Mouse (Mus musculus) heart, adult 8-10 months (tissue): ENCODE results near the gene Mettl15. TPM values are rescaled to one million over a fixed set of nuclear protein-coding genes. Genes with fewer than 3 reads are reported as not detected.
A peak's percentile ranks its signal among the peaks of the same experiment; 100 is the strongest.
"Not testable (repeated sequence)": the region's sequence is repeated elsewhere in the genome, so short reads cannot be mapped to it uniquely, and the experiment has no call there.

Experiments
- DNase-seq: peaks from one replicate; pipeline ENCODE4 v3.0.0; 2022; ENCODE audit warnings: low spot score
- total RNA-seq, 4 experiments: library from RNA; stranded (reverse); gene quantifications; 2 replicates each; pipeline ENCODE4 v1.2.4; 2022

Gene Mettl15
- total RNA-seq = 10 to 100 TPM; 11.8 to 14.4 (median 12.1) TPM

DNA sequence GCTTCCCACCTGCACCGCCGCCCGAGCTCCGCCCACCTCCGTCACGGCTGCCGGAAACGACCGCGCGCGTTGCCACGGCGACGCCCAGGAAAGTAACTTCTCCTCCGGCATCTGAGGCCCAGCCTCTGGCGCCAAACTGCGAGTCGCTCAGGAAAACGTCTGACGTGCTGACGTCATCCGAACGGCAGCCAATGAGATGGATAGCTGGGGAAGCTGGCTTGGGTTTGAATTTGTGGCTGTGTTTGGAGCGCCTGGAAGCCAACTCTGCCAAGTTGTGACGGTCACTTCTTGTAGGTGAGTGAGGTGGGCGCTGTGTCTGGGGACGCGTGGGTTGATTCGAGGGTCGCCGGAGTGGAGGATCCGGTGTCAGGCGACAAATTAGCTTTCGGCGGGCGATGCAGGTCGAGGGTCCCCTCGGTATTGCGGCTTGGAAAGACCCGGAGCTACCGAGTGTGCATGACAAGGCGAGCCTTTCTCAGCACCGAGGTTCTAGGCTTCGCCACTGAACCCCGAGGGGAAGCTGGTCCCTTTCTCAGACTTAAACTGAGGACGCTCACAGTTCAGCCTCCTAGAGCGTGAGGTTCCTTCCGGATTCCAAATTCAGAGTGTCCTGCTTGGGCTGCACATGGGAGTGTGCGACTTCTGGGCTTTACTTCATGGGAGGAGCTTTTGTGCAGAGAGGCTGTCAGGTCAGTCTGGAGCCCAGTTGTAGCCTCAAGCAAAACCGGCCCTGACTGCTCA lies at the start of gene Mettl15, which contains the start of gene Kif18a:
Gene Mettl15, minus strand, starts transcription at position 149 of the 741 bp plus-strand sequence.
Gene Kif18a, plus strand, starts transcription at position 139 of the 741 bp plus-strand sequence.
- peak; percentile 95 for DNase-seq

DNA sequence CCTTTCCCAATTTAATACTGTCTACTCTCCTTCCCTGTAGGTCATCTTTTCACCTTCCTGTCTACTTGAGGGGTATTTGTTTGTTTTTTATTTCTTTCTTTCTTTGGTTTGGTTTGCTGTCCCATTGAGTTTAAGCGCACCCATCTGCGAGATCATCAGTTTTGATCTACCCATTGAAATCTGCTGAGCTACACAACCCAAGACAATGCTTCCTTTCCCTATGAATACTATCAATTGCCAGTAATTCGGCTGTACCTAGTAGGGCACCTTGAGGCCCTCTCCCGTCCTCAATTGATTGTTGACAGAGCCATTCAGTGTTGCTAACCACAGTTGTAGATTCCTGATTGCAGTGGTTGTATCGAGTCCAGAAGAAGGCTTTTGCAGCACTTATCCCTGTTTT lies 30.8 kb upstream of the Mettl15 start:
- DNase-seq = no peak

DNA sequence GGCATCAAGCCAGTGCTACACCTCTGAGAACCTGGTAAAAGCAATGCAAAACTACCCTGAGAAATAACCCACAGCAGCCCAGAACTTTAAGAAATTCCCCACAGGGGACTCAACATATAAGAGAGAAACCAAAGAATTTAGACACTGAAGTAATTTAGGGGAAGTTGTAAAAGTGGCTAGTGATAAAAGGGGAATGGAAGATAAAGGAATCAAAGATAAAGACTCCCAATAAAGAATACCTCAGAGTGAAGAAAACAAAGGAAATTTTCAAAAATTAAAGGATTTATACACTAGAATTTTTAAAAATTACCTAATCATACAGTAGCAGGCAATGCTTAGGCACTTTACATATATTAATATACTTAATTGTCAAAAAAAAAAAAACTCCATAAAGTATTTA lies 23.1 kb upstream of the Mettl15 start:
- DNase-seq = no peak

DNA sequence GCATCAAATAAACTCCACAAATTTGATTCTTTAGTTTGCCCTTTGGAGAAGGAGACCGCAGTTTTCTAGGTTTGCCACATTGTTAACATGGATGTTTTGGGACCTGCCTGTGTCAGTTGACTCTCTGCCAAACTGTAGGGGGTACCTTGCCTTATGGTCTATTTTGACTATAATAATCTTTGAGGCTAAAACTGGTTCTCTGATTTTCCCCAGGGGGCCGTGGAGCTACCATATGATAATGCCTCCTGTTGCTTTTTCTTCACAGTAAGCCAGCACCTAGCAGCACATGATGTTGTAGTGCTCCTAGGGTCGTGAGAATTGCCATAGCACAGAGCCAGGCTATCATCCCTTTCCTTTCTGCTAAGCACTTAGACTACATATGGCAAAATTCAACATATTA lies 21.7 kb upstream of the Mettl15 start:
- no peak for DNase-seq

DNA sequence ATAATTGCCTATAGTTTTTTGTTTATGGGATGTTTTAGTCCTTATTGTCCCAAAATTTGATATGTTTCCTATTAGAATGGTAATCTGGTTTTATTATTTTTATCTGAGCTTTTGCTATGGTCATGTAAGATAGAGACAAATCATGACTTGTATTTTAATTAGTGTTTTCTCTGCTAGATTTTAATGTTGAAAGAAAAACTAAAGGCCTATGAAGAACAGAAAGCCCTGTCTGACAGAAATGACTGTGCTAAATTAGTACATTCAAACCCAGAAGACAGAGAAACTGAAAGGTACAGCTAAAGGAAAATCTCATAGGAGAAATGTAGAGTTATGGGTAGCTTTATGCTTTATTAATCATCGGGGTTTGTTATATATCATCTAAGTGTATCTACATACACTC lies 17.6 kb upstream of the Mettl15 start:
- no peak for DNase-seq

DNA sequence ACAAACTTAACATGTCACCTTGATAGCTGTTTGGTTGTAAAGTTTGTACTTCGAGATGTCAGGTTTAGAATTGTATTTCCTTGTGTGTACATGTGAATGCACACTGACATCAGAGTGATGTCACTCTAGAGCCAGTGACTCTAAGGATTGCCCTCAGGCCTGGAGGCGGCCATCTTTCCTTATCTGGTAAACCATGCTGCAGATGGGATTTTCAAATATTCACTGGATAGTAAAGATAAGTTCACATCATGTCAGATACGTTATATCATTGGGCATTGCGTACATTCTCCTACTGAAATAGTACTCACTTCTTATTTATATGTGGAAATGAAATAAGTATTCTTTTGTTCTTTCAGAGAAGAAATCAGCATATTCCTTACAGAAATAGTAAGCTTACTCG lies 15.7 kb upstream of the Mettl15 start:
- DNase-seq = no peak

DNA sequence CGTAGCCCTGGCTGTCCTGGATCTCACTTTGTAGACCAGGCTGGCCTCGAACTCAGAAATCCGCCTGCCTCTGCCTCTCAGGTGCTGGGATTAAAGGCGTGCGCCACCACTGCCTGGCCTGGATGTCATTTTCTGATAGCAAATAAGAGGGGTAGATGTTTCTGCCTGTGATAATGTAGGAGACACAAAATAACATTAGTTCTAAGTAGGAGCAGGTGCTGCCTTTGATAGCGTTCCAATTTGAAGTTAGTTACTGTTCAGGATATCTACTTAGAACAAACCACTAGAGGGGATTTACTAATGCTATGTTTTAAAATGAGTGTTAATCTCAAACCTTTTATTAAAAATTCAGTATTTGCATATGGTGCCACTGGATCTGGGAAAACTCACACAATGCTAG lies 8.8 kb upstream of the Mettl15 start:
- DNase-seq = no peak

DNA sequence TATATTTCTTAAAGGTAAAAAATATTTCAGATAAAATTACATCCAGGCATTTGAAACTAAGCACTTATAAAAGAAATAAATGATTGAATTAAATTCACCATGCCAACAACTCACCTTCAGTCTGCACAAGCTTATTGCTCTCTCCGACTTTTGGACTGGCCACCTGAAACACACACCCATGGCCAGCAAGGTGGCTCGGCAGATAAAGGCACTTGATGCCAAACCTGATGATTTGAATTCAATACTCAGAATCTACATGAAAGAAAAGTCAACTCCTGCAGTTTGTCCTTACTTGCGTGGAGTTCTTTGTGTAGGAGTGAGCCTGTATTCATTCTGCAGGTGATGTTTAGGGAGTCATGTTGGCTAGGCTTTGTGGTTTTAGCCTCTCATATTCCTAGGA lies 3.6 kb upstream of the Mettl15 start:
- no peak for DNase-seq

DNA sequence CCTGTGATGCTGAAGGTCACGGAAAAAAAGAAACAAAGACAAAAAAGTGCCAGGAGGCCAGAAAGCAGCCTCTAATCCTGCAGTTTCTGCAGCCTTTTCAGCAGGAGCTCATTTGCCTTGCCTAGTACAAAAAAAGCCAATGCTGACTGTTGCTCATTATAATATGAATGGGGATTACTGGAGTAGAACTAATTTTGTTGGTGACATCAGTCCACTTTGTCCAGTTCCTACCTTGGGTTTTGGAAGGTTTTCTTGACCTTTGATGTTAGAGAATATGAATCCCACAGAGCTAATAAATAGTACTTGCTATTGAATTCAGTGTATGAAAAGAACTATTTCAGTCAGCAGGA lies 768 bp upstream of the Mettl15 start:
- DNase-seq = no peak

DNA sequence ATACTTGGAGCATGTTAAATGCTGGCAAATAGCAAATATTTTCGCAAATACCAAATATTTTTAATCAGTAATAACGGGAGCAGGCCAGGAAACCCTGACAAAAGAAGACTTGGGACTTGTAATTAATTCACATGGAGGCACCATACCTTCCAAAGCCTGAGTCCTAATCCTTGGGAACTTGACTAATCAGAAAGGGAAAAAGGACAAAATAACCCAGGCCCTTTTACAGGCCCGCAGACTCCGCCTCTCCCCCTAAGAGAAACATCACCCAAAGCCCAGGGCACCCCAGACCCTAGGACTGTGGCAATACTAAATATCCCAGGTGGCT lies 312 bp downstream of the Mettl15 start:
- no peak for DNase-seq

DNA sequence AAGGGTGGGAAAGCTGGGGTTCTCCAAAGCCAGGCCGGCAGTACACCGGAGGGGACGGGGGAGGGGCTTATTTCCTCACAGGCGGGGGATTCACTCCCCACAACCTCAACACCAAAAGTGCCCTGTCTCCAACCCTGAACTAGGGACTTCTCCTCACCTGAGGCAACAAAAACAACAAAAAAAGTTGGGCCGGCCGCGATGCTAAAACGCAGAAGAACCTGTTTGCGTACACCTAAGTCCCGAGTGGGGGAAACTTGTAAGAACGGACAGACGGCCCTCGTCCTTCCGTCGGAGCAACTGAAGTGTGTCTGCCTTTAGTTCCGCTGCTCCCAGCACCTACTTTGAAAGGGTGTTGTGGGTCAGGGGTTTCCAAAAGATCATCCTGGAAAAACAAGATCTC lies 2.5 kb downstream of the Mettl15 start:
- DNase-seq = peak; percentile 33

DNA sequence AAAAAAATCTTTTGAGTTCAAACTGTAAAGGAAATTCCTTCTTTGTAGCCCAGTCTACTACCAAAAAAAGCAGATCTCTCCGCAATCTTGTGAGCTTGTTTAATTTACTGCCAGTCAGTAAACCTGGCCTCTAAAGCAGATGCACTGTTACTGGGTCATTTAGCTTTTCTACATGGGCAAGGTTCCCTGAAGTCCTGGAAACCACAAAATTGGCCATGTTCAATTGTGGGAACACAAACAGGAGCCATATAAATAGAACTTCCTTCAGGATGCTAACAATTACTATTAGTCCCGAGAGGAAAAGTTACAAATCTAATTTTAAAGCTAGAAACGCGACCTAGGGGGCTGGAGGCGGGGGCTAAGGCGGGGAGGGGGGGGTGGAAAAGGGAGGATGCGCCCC lies 3.0 kb downstream of the Mettl15 start:
- peak; percentile 8 for DNase-seq

DNA sequence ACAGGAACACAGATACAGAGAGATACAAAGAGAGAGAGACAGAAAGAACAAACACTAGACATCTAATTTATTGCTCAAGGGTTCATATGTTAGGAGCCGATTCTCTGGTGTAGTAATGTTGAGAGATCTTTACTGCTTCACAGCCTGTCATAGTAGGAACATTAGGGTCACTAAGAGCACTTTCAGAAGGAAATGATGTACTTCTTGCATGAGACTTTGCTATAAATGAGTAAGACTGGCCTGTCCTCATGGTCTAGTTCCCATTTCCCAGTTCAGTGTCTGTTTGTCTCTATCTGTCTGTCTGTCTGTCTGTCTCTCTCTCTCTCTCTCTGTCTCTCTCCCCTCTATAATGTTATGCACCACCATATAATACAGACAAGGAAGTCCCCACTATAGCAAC lies 7.5 kb downstream of the Mettl15 start:
- no peak for DNase-seq

DNA sequence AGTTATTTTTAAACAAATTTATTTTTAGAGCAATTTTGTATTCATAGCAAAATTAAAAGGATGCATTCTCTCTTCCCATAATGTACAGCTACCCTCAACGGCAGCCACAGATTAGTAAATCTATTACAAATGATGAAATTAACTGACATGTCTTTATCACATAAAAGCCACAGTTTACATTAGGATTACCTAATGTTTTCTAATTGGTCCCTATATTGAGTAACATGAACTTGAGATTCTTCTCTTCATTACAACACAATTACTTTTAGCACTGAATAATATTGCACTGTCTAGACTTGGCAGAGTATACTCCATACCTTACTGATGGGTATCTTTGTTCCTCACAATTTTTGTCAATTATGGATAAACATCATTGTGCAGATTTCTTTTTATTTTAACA lies 17.8 kb downstream of the Mettl15 start:
- DNase-seq = no peak

DNA sequence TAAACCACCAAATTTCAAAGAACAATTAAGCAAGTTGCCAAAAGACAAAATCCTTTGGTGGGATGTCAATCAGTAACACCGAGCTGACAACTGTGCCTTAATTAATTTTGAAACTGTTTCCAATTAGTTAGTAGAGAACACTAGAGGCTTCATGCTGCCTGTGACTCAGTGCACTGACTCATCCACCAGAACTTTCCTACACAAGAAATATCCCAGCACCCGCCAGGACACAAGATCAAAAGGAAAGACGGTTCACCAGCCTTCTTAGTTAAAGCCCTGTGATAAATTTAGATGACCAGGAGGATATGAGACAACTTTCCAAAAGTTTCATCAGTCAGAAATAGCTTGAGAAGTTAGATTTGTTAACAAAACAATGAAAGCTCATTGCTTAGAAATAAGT lies 38.6 kb downstream of the Mettl15 start:
- no peak for DNase-seq

DNA sequence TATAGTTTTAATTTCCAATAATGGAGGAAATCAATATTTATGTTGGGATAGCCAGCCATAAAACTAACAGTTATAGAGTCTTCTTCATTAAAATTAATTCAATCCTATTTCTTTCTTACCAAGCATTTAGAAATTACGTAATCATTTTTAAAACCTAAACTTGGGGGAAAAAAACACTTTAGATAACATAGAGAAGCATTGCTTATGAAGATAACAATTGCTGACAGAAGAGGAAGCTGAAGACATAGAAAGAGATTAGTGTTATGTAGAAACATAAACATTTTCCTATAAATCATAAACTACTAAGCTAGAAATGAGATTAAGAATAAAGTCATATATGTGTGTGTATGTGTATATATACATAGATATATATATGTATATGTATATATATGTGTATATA lies 44.8 kb downstream of the Mettl15 start:
- DNase-seq = no peak

DNA sequence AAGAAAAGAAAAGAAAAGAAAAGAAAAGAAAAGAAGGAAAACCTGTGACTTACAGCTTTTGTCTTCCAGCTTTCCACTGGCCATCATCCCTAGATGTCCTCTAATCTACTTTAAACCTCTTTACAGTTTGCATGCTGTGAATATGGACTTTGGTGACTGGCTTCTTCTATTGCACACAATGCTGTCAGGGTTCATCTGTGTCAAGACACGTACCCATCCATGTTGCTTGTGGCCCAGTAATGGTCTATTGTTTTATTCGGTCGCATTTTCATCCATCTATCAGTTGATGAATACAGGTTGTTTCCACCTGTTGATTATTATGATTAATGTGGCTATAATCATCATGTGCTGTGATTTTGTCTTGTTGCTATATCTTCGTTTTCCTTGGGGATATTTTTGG lies 46.7 kb downstream of the Mettl15 start:
- DNase-seq = no peak

DNA sequence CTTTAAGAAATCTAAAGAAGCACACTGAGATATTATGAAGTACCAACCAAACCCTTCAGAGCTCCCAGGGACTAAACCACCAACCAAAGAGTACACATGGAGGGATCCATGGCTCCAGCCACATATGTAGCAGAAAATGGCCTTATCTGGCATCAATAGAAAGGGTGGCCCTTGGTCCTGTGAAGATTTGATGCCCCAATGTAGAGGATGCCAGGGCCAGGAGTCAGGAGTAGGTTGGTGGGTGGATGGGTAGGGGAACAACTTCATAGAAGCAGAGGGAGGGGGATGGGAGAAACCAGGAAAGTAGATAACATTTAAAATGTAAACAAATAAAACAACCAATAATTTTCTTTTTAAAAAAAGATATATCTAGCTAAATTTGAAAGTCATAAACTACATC lies 50.1 kb downstream of the Mettl15 start:
- DNase-seq = no peak

DNA sequence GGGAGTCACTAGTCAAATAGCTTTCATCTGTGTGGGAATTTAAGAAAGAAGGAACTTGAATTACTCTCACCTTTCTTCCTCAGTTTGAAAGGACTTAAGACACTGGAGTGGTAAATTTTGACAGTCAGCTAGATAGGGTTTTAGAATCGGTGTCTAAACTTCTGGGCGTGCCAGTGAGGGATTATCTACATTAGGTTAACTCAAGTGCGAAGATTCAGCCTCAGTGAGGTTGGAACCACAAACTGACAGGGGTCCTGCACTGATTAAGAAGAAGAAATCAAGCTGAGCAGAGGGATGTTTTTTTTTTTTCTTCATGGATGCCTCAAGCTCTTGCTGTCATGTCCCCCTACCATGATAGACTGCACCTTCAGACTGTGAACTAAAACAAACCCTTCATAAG lies 53.4 kb downstream of the Mettl15 start:
- DNase-seq = no peak

DNA sequence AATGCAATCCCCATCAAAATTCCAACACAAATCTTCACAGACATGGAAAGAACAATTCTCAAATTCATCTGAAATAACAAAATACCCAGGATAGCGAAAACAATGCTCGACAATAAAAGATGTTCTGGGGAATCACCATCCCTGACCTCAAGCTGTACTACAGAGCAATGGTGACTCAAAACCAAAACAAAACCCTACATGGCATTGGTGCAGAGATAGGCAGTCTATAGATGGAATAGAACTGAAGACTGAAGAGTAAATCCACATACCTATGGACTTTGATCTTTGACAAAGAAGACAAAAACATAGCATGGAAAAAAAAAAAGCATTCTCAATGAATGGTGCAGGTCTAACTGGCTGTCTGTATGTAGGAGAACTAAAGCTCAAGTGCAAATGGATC lies 59.1 kb downstream of the Mettl15 start:
- no peak for DNase-seq

DNA sequence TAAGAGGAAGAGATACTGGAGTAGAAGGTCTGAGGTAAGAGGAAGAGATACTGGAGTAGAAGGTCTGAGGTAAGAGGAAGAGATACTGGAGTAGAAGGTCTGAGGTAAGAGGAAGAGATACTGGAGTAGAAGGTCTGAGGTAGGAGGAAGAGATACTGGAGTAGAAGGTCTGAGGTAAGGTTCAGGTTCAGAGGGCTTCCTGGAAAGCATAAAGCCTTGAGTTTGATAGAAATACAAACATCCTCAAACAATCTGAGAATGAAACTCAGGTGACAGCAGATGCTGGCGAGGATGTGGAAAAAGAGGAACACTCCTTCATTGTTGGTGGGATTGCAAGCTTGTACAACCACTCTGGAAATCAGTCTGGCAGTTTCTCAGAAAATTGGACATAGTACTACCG lies 63.9 kb downstream of the Mettl15 start:
- DNase-seq = not testable (repeated sequence)

DNA sequence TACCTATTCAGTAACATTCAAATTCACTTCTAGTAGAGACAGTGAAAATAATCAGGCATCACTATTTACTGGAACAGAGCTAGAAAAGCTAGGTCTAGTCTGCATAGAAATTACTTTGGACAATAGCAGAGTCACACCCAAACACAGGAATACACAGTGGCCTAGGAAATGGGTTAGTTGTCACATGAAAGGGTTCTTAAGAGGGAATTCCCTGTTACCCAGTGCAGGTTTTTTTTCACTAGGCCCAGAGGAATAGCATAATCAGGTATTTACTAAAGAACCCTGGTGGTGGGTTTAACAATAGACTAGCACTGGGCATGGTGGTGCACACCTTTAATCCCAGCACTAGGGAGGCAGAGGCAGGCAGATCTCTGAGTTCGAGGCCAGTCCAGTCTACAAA lies 69.9 kb downstream of the Mettl15 start:
- not testable (repeated sequence) for DNase-seq

DNA sequence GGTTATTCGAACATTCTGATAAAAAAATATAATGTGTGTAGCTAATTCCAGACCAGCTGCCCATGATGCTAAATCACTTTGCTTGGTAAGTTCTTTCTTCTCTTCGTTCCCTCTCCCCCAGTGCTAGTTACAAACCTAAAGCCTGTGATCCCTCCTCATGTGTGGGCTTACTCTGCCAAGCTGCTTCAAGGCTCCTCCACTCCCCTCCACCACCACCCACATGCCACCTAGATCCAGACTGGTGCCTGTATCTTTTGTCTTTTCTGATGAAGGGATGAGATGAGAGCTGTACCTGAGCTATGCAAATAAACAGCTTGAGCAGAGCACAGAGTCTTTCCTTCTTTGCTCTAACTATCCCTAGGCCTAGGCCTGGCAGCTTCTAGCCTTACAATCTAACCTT lies 72.5 kb downstream of the Mettl15 start:
- no peak for DNase-seq

DNA sequence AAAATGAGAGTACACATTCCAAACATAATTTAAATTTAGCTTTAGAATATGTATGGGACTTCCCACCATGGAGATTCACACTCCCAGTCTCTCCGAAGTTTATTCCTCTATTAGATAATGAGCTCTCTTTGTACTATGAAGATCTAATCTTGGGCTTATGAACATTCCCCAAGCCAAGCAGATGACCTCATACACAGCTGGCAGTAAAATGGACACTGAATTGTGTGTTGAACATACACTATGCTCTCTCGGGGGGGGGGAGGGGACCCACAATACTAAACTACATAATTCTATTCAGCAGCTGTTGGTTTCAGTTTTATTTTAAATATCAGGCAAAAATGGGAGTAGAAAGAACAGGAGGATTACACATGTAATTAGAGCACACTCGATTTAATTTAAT lies 97.6 kb downstream of the Mettl15 start:
- no peak for DNase-seq
